Mouse (Mus musculus) heart, adult 2 months (tissue): ENCODE data around the gene Naaladl2.

Experiments used
- CTCF ChIP-seq: fragments of 200-600 bp; IDR thresholded peaks from 2 replicates; pipeline ENCODE4 v1.8.1; 2022; ENCODE audit warnings: antibody characterized with exemption, mild to moderate bottlenecking, moderate library complexity
- EP300 ChIP-seq: fragments of 200-500 bp; IDR thresholded peaks from 2 replicates; pipeline ENCODE4 v1.6.1; 2011; ENCODE audit warnings: low read depth, low read length, control low read depth; ENCODE audit not compliant: insufficient read depth
- POLR2A ChIP-seq: fragments of 200-500 bp; IDR thresholded peaks from 2 replicates; pipeline ENCODE4 v1.6.1; 2011; ENCODE audit warnings: mild to moderate bottlenecking, low read depth, low read length, control low read depth; ENCODE audit not compliant: insufficient read depth

DNA sequence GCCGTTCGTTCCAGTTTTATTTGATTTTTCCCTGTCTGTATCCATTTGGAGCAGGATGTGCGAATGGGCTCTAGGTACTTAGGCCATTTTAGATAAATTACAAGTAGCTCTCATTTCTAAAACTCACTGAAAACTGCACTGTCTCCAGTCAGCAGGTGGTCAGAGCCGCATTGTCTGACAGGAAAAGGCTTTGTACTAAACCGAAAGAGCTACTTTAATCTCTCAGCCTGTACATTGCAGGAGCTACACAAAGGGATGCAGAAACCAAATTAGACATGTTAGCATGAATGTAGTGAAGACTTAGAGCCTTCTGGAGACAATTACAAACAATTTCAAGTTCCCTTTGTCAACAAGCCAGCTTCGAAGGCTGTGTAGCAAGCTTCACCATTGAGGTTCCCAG is 70.2 kb downstream of the Naaladl2 start:
- TF ChIP-seq CTCF (no peak), POLR2A (no peak), EP300 (no peak)
